Mouse (Mus musculus): ENCODE measurements around the gene Myg1. TPM values are rescaled to one million over a fixed set of nuclear protein-coding genes. Genes with fewer than 3 reads are reported as not detected.
A peak's percentile ranks its signal among the peaks of the same experiment; 100 is the strongest.

The Myg1 gene
- polyA plus RNA-seq, 1 experiment, result 105 TPM

DNA sequence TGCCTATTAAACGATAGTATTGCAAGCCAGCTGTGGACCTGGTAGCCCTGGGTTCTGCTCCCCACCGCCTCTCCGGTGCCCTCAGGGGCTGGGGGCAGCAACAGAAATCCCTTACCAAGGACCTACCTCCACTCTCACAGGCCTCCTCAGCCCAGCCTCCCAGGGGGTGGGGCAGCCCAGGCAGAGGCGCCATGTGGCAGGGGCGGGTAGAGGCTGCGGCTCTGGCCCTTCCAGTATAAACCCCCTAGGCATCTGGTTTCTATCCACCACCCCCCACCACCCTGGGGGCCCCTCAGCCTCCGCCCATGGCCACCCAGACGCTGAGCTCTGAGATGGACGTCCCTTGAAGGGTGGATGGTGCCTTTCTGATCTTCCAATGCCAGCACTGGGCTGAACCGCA is 39.2 kb downstream of the Myg1 start:
- H3K4me1 ChIP-seq (replicated peaks; ENCODE audit: control insufficient read depth, insufficient read depth, low read length), result no peaks in the 10 kb centered on the region
- 61% methylated on average over 10 of the region's 10 CpGs for WGBS

DNA sequence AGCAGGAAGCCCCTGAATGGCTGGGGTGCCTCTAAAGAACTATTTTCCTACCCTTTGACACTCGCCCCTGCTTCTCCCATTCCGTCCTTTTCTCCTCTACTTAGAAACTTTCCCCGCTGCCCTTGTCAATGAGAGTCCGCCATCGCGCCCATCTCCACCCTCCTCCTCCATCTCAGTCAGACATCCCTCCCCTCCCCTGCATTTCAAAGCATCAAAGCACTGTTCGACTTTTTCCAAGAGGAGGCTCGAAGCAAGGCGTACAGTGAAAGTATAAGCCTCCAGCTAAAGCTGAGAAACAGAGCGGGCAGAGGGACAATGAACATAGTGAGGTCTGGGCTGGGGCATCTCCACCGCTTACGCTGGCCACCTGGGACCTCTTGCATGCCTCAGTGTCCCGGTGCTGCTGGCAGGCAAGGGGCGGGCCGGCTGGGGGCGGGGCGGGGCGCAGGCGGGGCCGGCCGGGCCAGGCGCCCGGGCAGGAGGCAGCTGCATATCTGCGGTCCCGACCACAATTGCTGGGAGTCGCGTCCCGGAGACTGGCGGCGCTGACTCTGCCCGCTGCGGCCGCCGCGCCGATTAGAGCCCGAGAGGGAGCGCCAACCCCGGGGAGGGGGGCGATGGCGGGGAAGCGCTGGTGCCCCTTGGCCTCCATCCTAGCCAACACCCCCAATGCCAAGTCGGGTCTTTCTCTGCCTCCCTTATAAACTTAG is 45.1 kb downstream of the Myg1 start:
- peak; percentile 43 for DNase-seq
- TF ChIP-seq CTCF (IDR thresholded peaks at IDR 0.05; ENCODE audit: borderline replicate concordance, control insufficient read depth, extremely low read depth, insufficient read depth, low read length, poor library complexity) (no peak), POLR2A (IDR thresholded peaks at IDR 0.05; ENCODE audit: control insufficient read depth, extremely low read depth, insufficient read depth, low read length, poor library complexity) (no peak)
- H3K27ac ChIP-seq (ENCODE audit: control insufficient read depth, insufficient read depth, low read length), result no peak overlapping the region
- no peaks in the 10 kb centered on the region for H3K36me3 ChIP-seq (ENCODE audit: control insufficient read depth, insufficient read depth, low read length)
- H3K27me3 ChIP-seq (ENCODE audit: control insufficient read depth, insufficient read depth, low read length), result no peaks in the 10 kb centered on the region; the same call in 1 of the 2 replicates
- WGBS, result 4% methylated on average over 43 of the region's 43 CpGs
- H3K4me1 ChIP-seq (replicated peaks; ENCODE audit: control insufficient read depth, insufficient read depth, low read length), result peaks cover 14% of the 10 kb centered on the region
- peak overlapping the region; percentile 50 for H3K4me3 ChIP-seq (ENCODE audit: control insufficient read depth, insufficient read depth, low read length)

More for the DNA sequence above, 39.2 kb downstream of the Myg1 start:
- Histone ChIP-seq H3K27me3 (ENCODE audit: control insufficient read depth, insufficient read depth, low read length) (peaks cover 5% of the 10 kb centered on the region), H3K36me3 (ENCODE audit: control insufficient read depth, insufficient read depth, low read length) (no peaks in the 10 kb centered on the region), H3K27ac (ENCODE audit: control insufficient read depth, insufficient read depth, low read length) (no peak overlapping the region), H3K4me3 (ENCODE audit: control insufficient read depth, insufficient read depth, low read length) (no peak overlapping the region)
- TF ChIP-seq CTCF (IDR thresholded peaks at IDR 0.05; ENCODE audit: borderline replicate concordance, control insufficient read depth, extremely low read depth, insufficient read depth, low read length, poor library complexity) (no peak), POLR2A (IDR thresholded peaks at IDR 0.05; ENCODE audit: control insufficient read depth, extremely low read depth, insufficient read depth, low read length, poor library complexity) (no peak)
- DNase-seq, result no peak

DNA sequence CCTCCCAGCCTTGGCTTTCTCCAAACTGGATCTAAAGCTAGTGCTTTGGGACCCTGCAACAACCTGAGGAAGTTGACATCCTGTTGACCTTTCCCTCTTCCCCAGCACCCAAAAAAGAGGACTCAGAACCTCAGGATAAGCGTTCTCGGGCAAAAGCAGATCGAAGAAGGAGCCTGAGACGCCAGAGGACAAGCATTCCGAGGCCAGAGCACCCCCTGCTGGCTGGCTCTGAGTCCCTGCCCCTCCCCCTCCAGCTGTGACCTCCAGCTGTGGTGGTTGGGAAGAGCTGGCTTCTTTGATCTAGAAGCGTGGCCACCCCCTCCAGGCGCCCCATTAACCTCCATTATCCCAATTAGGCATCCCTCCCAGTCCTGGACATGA is 45.6 kb downstream of the Myg1 start:
- no peak overlapping the region for H3K27ac ChIP-seq (ENCODE audit: control insufficient read depth, insufficient read depth, low read length)
- peak; percentile 85 for DNase-seq
- H3K4me3 ChIP-seq (ENCODE audit: control insufficient read depth, insufficient read depth, low read length), result peak overlapping the region; percentile 50
- no peaks in the 10 kb centered on the region for H3K36me3 ChIP-seq (ENCODE audit: control insufficient read depth, insufficient read depth, low read length)
- 1% methylated on average over 7 of the region's 7 CpGs for WGBS
- TF ChIP-seq POLR2A (IDR thresholded peaks at IDR 0.05; ENCODE audit: control insufficient read depth, extremely low read depth, insufficient read depth, low read length, poor library complexity) (no peak), CTCF (IDR thresholded peaks at IDR 0.05; ENCODE audit: borderline replicate concordance, control insufficient read depth, extremely low read depth, insufficient read depth, low read length, poor library complexity) (peak; percentile 92)
- no peaks in the 10 kb centered on the region; the same call in 1 of the 2 replicates for H3K27me3 ChIP-seq (ENCODE audit: control insufficient read depth, insufficient read depth, low read length)
- H3K4me1 ChIP-seq (replicated peaks; ENCODE audit: control insufficient read depth, insufficient read depth, low read length), result peaks cover 14% of the 10 kb centered on the region

DNA sequence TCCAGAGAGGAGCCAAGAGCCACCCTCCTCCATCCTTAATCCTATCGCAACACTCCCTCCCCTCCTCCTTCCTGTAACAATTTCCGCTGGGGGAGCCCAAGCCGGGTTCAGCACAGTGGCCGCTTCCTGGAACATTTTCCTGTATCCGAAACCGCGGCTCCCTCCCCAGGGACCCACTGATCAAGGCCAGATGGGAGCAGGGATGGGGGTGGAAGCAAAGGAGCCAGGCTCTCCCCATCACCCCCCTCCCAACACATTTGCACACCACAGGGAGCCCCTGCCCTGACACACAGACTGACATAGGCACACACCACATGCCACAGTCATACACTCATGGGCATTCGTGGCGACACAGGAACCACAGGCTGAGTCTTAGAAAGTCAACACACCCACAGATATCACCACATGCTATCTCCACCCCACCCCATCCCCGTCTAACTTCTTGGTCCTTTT is 46.3 kb downstream of the Myg1 start:
- peaks cover 14% of the 10 kb centered on the region for H3K4me1 ChIP-seq (replicated peaks; ENCODE audit: control insufficient read depth, insufficient read depth, low read length)
- no peak overlapping the region for H3K27ac ChIP-seq (ENCODE audit: control insufficient read depth, insufficient read depth, low read length)
- no peaks in the 10 kb centered on the region; the same call in 1 of the 2 replicates for H3K27me3 ChIP-seq (ENCODE audit: control insufficient read depth, insufficient read depth, low read length)
- TF ChIP-seq POLR2A (IDR thresholded peaks at IDR 0.05; ENCODE audit: control insufficient read depth, extremely low read depth, insufficient read depth, low read length, poor library complexity), result no peak
- no peak for TF ChIP-seq CTCF (IDR thresholded peaks at IDR 0.05; ENCODE audit: borderline replicate concordance, control insufficient read depth, extremely low read depth, insufficient read depth, low read length, poor library complexity)
- H3K4me3 ChIP-seq (ENCODE audit: control insufficient read depth, insufficient read depth, low read length), result no peak overlapping the region
- 3% methylated on average over 10 of the region's 10 CpGs for WGBS
- DNase-seq, result peak; percentile 25
- no peaks in the 10 kb centered on the region for H3K36me3 ChIP-seq (ENCODE audit: control insufficient read depth, insufficient read depth, low read length)

GRCm38 (mm10) chr15:102381575-102381974 is 50.1 kb downstream of the Myg1 start:
- TF ChIP-seq CTCF (IDR thresholded peaks at IDR 0.05; ENCODE audit: borderline replicate concordance, control insufficient read depth, extremely low read depth, insufficient read depth, low read length, poor library complexity), result peak; percentile 81
- no peak for TF ChIP-seq POLR2A (IDR thresholded peaks at IDR 0.05; ENCODE audit: control insufficient read depth, extremely low read depth, insufficient read depth, low read length, poor library complexity)
- 5% methylated on average over 7 of the region's 7 CpGs for WGBS
- H3K36me3 ChIP-seq (ENCODE audit: control insufficient read depth, insufficient read depth, low read length), result no peaks in the 10 kb centered on the region
- H3K27me3 ChIP-seq (ENCODE audit: control insufficient read depth, insufficient read depth, low read length), result no peaks in the 10 kb centered on the region
- DNase-seq, result peak; percentile 71
- peaks cover 9% of the 10 kb centered on the region for H3K4me1 ChIP-seq (replicated peaks; ENCODE audit: control insufficient read depth, insufficient read depth, low read length)
- no peak overlapping the region for H3K27ac ChIP-seq (ENCODE audit: control insufficient read depth, insufficient read depth, low read length)
- no peak overlapping the region for H3K4me3 ChIP-seq (ENCODE audit: control insufficient read depth, insufficient read depth, low read length)

DNA sequence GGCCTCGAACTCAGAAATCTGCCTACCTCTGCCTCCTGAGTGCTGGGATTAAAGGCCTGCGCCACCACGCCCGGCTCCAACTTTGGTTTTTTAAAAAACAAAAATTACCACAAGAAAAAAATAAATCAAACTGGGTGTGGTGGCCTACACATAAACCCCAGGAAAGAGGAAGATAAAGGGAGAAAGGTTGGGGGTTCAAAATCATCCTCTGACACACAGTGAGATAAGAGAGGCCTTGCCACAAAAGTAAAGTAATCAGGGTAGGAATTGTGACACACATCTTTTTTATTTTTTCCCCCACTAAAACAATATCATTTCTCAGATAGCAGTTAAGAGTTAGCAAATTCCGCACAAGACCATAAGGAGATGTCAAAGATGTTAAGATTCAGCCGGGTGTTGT is 52.2 kb downstream of the Myg1 start:
- 89% methylated on average over 6 of the region's 6 CpGs for WGBS
- TF ChIP-seq CTCF (IDR thresholded peaks at IDR 0.05; ENCODE audit: borderline replicate concordance, control insufficient read depth, extremely low read depth, insufficient read depth, low read length, poor library complexity) (no peak), POLR2A (IDR thresholded peaks at IDR 0.05; ENCODE audit: control insufficient read depth, extremely low read depth, insufficient read depth, low read length, poor library complexity) (no peak)
- Histone ChIP-seq H3K4me1 (replicated peaks; ENCODE audit: control insufficient read depth, insufficient read depth, low read length) (peaks cover 2% of the 10 kb centered on the region; the same call in 1 of the 2 replicates), H3K27ac (ENCODE audit: control insufficient read depth, insufficient read depth, low read length) (no peak overlapping the region), H3K27me3 (ENCODE audit: control insufficient read depth, insufficient read depth, low read length) (no peaks in the 10 kb centered on the region), H3K36me3 (ENCODE audit: control insufficient read depth, insufficient read depth, low read length) (no peaks in the 10 kb centered on the region), H3K4me3 (ENCODE audit: control insufficient read depth, insufficient read depth, low read length) (no peak overlapping the region)
- DNase-seq, result no peak

Data from thymus, adult 2 months (tissue).